Mouse (Mus musculus): ENCODE data around the gene Entpd3. TPM values are rescaled to one million over a fixed set of nuclear protein-coding genes. Genes with fewer than 3 reads are reported as not detected.
A peak's percentile ranks its signal among the peaks of the same experiment; 100 is the strongest.

Entpd3 gene
- total RNA-seq, 2 experiments from 2014 or later: not detected

- TF ChIP-seq CTCF (IDR thresholded peaks at IDR 0.05): no peak
- no peak for DNase-seq
- H3K4me3 ChIP-seq: no peak overlapping the region
- intact Hi-C loops (cut with DNase I): loop anchor here (5.0 kb wide), 1 partner anchor 163 kb away; no protein-coding TSS in a partner anchor
- H3K27ac ChIP-seq: no peak overlapping the region
These were observed 55.2 kb downstream of the Entpd3 start for GRCm38 (mm10) chr9:120594839-120595238.

DNA sequence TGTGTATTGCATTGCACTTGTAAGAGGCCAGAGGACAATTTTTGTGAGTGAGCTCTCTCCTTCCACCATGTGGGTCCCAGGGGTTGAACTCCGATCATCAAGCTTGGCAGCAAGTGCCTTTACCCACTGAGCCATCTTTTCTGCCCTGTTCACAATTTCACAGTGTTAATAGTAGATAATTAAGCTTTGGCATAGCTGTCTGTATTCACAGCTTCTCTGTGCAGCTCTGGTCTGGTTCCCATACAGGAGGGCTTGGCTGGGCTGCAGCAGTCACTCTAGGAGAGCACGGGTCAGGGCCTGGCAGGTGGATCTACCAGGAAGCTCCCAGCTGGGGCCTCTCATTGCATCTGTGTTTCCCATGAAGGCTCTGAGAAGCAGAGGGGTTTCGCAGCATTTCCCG, 55.7 kb downstream of the Entpd3 start:
- no peak for TF ChIP-seq CTCF (IDR thresholded peaks at IDR 0.05)
- Histone ChIP-seq H3K27ac (no peak overlapping the region), H3K4me3 (no peak overlapping the region)
- DNase-seq: no peak
- intact Hi-C loops (cut with DNase I): no loop called here

GRCm38 (mm10) chr9:120601488-120602171, 62.0 kb downstream of the Entpd3 start:
- TF ChIP-seq CTCF (IDR thresholded peaks at IDR 0.05): peak; percentile 98
- Histone ChIP-seq H3K27ac (peak overlapping the region; percentile 10), H3K4me3 (peak overlapping the region; percentile 15)
- peak; percentile 78 for DNase-seq
- intact Hi-C loops (cut with DNase I): loop anchor here (1.0 to 5.0 kb wide), 5 partner anchors 90 to 641 kb away; no protein-coding TSS in a partner anchor

- peak overlapping the region; percentile 10 for H3K27ac ChIP-seq
- peak; percentile 40 for DNase-seq
- H3K4me3 ChIP-seq: peak overlapping the region; percentile 25; the same call in 1 of the 2 replicates
- intact Hi-C loops (cut with DNase I): loop anchor here (1.0 to 5.0 kb wide), 4 partner anchors 89 to 640 kb away; no protein-coding TSS in a partner anchor
- no peak for TF ChIP-seq CTCF (IDR thresholded peaks at IDR 0.05)
These were observed 62.7 kb downstream of the Entpd3 start for GRCm38 (mm10) chr9:120602172-120602838.

DNA sequence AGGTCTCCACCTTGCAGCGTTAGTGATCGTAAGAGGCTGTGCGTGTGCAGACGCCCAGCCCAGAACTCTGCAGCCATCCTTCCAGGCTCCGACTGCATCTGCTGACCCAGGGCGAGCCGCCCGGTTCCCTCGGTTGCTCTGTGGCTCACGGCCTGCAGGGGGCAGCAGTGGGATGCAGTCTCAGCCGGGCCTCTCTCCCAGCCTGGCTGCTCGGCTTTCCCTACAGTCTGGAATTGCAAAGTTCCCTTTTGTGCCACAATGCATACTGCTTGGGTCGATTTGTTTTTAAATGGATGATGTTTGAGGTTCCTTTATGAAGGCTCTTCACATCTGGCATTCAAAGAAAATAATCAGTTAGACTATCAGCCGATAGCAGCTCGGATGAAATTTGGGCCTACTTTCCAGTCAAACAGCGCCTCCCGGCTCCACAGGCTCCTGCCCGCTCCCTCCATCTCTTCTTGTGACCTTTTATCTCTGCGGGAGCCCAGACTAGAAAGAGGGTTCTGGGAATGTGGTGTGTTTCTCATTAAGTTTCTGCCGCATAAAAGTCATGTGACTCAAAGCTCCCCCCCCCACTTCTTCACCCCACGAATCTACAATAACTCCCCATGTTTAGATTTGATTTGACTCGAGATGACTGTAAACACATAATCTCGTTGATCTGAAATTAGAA, 63.4 kb downstream of the Entpd3 start:
- peak; percentile 90 for DNase-seq
- Histone ChIP-seq H3K27ac (peak overlapping the region; percentile 62), H3K4me3 (peak overlapping the region; percentile 25; the same call in 1 of the 2 replicates)
- peak; percentile 98 for TF ChIP-seq CTCF (IDR thresholded peaks at IDR 0.05)
- intact Hi-C loops (cut with DNase I): loop anchor here (1.0 to 5.0 kb wide), 4 partner anchors 88 to 639 kb away; no protein-coding TSS in a partner anchor

- DNase-seq: no peak
- no peak for TF ChIP-seq CTCF (IDR thresholded peaks at IDR 0.05)
- H3K4me3 ChIP-seq: no peak overlapping the region
- intact Hi-C loops (cut with DNase I): loop anchor here (5.0 kb wide), 3 partner anchors 334 to 639 kb away; no protein-coding TSS in a partner anchor
- no peak overlapping the region for H3K27ac ChIP-seq
These were observed 63.9 kb downstream of the Entpd3 start for GRCm38 (mm10) chr9:120603512-120603908.

DNA sequence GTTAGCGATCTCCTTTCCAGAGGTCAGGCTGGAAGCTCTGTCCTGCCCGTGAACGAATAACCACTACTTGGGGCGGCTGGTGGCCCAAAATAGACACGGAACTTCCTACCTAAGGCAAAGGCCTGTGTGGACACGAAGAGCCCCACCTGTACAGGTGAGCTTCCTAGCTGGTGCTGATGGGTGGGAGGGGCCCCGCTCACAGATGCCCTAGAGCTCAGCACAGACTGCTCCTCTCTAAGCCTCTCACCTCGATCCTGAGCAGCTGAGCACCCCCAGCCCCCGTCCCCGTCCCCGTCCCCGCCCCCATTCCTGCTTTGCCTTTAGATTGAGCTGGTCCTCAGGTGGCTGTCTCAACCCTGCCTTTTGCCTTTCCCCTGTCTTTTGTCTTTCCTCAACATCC, 64.3 kb downstream of the Entpd3 start:
- no peak overlapping the region for H3K27ac ChIP-seq
- no peak for DNase-seq
- H3K4me3 ChIP-seq: no peak overlapping the region
- intact Hi-C loops (cut with DNase I): loop anchor here (5.0 kb wide), 3 partner anchors 333 to 638 kb away; no protein-coding TSS in a partner anchor
- TF ChIP-seq CTCF (IDR thresholded peaks at IDR 0.05): no peak

DNA sequence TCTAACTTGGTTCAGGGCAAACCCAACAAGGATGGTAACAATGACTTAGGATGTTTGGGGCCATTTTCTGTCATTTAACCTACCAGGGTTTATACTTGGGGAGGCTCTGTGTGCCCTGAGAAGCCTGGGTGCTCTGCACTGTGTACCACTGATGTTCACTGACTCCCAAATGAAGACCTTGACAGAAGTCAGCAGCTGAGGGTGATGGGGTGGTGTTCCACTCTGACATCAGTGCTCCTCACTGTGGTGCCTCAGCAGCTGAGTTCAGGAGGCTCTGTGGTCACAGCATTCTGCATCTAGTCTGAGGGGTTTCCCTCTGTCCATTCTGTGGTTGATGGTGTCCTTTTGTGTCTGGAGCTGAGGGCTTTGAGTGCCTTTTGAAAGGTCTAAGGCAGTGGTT, 71.4 kb downstream of the Entpd3 start:
- no peak for TF ChIP-seq CTCF (IDR thresholded peaks at IDR 0.05)
- DNase-seq: no peak
- Histone ChIP-seq H3K4me3 (no peak overlapping the region), H3K27ac (no peak overlapping the region)
- intact Hi-C loops (cut with DNase I): no loop called here

DNA sequence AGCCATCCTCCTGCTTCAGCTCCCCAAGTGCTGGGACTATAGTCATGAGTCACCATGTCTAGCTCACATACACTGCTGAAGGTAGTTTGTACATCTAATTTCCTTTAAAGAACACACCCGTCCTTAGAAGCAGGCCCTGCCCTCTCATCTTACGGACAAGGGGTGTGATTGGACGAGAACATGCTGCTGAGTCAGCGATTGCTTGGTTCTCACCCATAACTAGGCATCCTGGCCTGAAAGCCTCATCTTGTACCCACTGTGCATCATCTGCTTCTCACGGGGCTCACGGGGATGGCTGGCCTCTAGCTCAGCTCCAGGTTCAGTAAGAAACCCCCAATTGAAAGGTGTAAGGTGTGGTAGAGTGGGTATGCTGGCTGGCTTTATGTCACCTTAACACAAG, 74.4 kb downstream of the Entpd3 start:
- DNase-seq: no peak
- TF ChIP-seq CTCF (IDR thresholded peaks at IDR 0.05): no peak
- intact Hi-C loops (cut with DNase I): no loop called here
- no peak overlapping the region for H3K4me3 ChIP-seq
- H3K27ac ChIP-seq: no peak overlapping the region

Other genes starting within 250 kb of the Entpd3 start
- gene Myrip, start 238.3 kb upstream of the Entpd3 start, total RNA-seq (2021): 1 to 10 TPM in 1 of 2 experiments, under 1 TPM in 1; 0.98 to 1.2 TPM
- 10 to 100 TPM; 39.9 to 46.4 TPM for gene Eif1b, start 47.6 kb upstream of the Entpd3 start, total RNA-seq (2021)
- 100 to 1,000 TPM; 290 to 372 TPM for gene Rpl14, start 31.6 kb downstream of the Entpd3 start, total RNA-seq (2021)

Data from gastrocnemius, adult 2 months (tissue).